Mouse (Mus musculus) large intestine, adult 2 months (tissue): ENCODE results near the gene Sly. TPM values are rescaled to one million over a fixed set of nuclear protein-coding genes. Genes with fewer than 3 reads are reported as not detected.
"Not testable (repeated sequence)": the region's sequence is repeated elsewhere in the genome, so short reads cannot be mapped to it uniquely, and the experiment has no call there.

Experiments used
- DNase-seq: peaks from one replicate; pipeline ENCODE4 v3.0.0-alpha.2; 2012; ENCODE audit warnings: low read depth, low spot score
- WGBS: fragments of 180-500 bp; shearing (Covaris S2); methylation state at CpG from one replicate; pipeline ENCODE4 v1.1.7; 2018; 5-methylcytosine and 5-hydroxymethylcytosine counted together
- polyA plus RNA-seq: library from polyadenylated mRNA; depleted of rRNA; stranded (reverse); fragments of >200 nt; gene quantifications from 2 replicates; pipeline ENCODE4 v1.2.3, GENCODE M21; 2012; rRNA removed

Gene Sly
- polyA plus RNA-seq = not detected in 2 replicates

GRCm38 (mm10) chrY:57186888-57187287 lies at the start of gene Sly:
TSS of gene Sly (plus strand) at chrY:57187188.
- not testable (repeated sequence) for DNase-seq
- WGBS = no CpG with 5 or more reads among the region's 5 CpGs
